Mouse (Mus musculus): Measurements from ENCODE around the gene Dnajb4.
"Not testable (repeated sequence)": the region's sequence is repeated elsewhere in the genome, so short reads cannot be mapped to it uniquely, and the experiment has no call there.

Gene Dnajb4

DNA sequence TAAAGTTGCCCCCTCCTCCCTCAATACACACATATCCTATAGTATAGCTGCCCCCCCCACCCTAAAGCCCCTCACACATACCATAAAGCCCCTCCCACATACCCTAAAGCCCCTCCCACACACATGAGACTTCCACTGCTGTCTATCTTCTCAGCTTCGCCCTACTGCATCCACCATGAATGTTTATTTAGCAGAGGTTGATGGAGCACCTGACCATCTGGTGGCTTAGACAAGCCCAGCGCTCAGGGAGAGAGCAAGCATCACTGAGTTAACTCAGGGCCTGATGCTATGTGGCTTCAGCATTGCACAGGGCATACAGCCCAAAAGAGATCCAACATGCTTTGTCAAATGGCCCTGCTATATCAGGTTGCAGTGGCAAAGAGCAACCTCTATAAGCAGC lies 57.0 kb downstream of the Dnajb4 start:
- in situ Hi-C loops (cut with MboI, MseI) = loop anchor here in 1 of 2 experiments (10.0 kb wide), 1 partner anchor 1592 kb away; no protein-coding TSS in a partner anchor

DNA sequence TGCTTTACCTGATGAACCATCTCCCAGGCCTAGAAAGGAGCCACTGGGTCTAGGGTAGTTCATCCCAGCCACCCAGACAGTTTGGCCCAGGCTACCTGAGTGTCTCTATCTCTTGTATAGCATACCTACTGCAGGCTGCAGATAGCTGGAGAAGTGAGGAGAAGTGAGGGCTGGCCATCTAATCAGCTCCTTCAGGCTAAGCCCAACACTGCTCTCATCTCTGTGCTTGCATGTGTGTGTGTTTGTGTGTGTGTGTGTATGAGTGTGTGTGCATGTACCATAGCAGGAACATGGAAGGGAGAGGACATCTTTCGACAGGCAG lies 57.7 kb downstream of the Dnajb4 start:
- in situ Hi-C loops (cut with MboI, MseI) = loop anchor here in 1 of 2 experiments (10.0 kb wide), 1 partner anchor 1592 kb away; no protein-coding TSS in a partner anchor

DNA sequence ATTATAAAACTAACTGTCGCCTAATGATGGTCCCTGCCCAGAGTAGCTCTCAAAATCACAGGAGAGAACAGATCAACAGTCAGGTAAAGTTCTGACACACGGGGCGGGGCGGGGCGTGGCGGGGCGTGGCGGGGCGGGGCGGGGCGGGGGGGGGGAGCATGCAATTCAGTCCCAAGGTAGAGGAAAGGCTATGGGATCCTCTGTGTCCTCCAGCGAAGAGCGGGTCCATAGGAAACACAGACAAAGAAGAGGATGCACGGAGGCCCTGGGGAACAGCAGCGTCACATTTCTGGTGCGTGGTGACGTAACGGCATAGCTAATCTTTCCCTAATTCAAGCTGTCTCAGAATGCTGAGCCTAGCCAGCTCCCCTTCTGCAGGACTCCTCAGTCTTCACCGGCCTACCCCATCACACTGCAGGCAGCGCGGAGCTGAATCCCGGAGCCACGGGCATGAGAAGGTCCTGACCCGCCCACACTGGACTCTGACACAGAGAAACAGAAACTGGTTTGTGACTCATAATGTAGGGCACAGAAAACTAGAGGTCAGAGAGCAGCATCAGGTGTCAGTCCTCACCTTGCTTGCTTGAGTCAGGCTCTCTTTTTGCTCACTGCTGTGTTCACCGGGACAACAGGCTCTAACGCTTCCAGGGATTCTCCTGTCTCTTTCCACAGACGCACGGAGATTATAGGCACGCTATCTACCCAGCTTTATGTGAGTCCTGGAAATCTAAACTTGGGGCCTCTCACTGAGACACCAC lies 58.2 kb downstream of the Dnajb4 start:
- in situ Hi-C loops (cut with MboI, MseI) = loop anchor here in 1 of 2 experiments (10.0 kb wide), 1 partner anchor 1593 kb away; no protein-coding TSS in a partner anchor

DNA sequence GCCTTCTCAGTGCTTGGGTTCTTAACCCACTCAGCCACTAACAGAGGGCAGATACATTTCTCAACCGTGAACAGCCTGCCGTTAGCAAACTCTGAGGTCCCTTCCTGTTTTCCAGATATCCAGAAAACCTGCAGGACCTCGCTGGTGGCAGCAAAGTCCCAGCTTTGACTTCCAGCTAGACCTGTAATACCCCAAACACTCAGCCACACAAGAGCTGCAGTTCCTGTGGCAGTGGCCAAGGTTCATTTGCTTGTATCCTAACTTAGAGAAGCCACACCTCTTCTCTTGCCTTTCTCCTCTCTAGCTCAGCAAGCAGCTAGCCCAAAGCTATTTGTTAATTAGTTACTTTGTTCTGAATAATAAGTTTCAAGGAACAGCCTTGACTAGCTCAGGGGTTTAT lies 60.2 kb downstream of the Dnajb4 start:
- in situ Hi-C loops (cut with MboI, MseI) = loop anchor here in 1 of 2 experiments (10.0 kb wide), 1 partner anchor 1595 kb away; no protein-coding TSS in a partner anchor

DNA sequence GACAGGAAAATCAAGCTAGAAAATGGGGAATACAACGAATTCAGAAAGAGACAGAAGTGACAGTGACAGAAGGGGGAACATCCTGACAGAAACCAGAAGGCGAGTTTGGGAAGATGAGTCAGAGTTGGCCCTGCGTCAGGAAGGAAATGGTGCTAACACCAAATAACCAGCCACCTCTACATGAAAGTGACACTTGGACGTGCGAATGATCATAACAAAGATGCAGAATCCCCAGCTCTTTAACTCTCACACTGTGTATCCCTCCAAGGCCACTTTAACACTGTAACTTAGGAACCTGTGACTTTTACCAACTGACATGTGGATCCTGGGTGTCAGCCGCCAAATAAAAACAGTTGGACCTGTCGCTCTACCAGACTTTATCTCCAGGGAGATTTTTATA lies 60.7 kb downstream of the Dnajb4 start:
- in situ Hi-C loops (cut with MboI, MseI) = no loop called here

DNA sequence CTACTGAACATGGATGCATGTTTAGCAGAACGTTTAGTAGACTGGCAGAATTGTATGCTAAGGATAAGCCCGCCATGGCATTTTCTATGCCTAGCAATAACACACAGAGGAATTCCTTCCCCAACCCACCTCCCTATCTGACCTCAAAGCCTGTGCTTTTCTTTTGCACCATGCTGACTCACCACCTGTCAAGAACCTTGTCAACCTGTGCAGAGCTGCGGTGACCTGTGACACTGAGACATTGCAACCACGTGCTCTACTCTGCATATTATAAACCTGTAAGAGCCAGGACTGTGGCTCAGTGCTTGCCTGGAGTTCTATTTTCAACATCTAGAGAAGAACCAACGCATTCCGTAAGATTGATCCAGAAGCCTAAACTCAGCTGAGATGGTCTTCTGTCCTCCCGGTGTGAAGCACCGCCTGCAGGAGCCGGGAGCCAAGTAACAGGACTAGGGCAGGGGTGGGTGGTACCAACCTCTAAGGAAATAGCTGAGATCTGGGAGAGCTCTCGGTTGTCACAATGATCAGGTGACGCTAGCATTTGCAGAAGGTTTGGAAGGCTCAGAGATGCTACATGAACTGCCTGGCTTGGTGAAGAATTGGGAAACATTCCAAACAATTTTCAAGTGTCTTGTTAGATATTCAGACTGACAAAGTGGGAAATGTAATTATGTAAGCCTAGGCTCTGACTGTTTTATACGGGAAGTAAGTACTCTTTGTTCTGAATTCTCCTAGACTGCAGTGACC lies 62.8 kb downstream of the Dnajb4 start:
- in situ Hi-C loops (cut with MboI, MseI) = no loop called here

DNA sequence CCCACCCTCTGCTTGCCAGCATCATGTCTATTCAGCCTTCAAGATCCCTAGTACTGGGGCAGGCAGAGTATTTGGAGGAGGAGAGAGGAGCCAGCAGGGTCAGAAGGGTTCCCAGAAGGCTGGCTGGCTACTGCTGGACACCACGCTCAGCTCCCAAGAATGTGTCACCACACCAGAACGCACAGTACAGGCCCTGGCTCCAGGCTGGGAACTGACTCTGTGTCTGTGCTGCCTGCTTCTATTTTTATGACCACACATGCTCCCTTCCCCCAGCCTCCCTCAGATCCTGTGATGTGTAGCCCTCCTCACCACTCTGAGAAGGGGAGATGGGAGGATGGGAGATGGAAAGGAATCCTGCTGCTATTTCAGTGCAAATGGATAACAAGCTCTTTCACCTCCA lies 64.9 kb downstream of the Dnajb4 start:
- in situ Hi-C loops (cut with MboI, MseI) = no loop called here

DNA sequence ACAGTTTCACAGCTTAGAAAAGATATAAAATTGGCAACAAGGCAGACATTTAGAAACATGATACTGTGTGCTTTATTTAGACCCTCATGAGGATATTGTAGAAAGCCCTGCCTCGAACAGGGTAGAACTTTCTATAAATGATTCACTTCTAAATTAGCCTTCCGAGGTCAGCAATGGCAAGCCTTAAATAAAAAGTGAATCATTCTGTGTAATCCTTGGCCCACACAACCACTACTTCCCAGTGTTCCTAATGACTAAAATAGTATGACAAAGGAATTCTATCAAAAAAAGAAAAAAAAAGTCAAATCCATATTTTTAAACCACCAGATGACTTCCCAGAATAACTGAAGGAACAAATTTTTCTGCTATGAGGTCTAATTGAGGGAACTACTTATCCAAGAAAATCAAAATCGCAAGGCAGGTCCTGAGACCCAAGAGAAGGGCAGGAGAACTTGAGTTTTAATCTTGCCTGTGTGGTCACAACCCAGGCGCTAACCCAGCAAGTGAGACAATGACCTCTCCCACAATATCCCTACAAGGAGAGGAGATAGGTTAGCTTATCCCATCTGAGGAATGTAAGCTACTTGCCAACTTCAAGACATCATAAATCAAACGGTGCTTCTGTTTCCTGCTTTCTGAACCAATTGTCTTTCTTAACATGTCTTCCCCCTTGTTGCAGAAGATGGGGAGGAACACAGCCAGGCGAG lies 67.0 kb downstream of the Dnajb4 start:
- in situ Hi-C loops (cut with MboI, MseI) = no loop called here

DNA sequence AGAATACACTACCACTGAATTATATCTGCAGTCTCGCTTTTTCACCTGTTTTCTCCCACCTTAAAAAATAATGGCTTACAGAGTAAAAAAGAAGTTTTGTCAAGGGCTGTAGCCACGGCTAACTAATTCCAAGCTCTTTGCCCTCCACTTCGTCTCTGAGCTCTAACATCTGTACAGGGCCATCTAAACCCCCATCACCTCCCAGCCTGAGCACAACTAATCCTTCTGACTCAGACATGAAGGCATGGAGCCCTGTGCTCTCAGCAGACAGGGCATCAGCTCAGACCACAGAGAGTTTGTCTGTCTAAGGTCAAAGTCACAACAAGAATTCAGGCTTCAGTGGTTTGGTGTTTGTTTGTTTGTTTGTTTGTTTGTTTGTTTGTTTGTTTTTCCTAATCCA lies 68.0 kb downstream of the Dnajb4 start:
- in situ Hi-C loops (cut with MboI, MseI) = no loop called here

DNA sequence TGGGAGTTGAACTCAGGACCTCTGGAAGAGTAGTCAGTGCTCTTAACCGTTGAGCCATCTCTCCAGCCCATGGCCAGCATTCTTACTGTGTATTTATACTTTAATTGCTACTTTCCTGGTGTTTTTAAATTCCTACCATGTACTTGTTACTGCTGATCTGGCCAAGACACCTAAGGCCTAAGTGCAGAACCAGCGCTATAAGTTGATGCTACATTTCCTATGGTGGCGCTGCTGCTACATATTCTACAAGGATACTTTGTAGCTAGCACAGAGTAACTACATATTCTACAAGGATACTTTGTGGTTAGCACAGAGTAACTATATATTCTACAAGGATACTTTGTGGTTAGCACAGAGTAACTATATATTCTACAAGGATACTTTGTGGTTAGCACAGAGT lies 70.8 kb downstream of the Dnajb4 start:
- in situ Hi-C loops (cut with MboI, MseI) = not testable (repeated sequence)

DNA sequence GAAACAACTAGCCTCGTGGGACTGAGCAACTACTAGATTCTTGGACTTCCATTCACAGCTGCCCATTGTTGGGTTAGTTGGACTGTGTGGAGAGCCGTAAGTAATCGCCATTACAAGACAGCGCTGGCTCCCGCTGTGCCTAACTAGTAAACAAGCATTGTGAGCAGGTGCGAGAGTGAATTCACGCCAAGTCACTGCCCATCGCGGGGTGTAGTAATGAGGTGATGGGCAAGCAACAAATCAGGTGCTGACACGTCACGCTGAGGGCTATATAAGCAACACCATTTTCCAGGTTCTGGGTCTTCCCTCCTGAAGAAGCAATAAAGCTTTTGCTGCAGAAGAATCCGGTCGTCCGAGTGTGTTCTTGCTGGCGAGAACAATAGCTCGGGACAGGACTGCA lies 74.0 kb downstream of the Dnajb4 start:
- in situ Hi-C loops (cut with MboI, MseI) = not testable (repeated sequence)

DNA sequence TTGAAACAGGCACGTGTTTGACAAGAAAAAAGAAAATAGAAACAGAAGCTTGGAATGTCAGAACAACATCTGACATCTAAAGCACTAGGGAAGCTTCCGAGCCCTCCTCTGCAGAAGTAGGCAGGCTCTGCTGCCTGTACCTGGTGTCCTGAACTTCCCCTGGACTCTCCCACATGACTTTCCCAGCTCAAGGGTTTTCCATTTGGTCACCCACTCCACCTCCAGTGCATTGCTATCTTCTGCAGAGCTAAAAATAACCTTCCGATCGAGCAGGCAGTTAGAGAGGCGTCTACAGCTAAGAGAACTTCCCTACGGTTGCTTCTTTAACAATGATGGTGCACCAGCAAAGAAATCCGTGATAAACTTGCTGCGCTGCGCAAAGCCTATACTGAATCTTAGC lies 76.5 kb downstream of the Dnajb4 start:
- in situ Hi-C loops (cut with MboI, MseI) = no loop called here

DNA sequence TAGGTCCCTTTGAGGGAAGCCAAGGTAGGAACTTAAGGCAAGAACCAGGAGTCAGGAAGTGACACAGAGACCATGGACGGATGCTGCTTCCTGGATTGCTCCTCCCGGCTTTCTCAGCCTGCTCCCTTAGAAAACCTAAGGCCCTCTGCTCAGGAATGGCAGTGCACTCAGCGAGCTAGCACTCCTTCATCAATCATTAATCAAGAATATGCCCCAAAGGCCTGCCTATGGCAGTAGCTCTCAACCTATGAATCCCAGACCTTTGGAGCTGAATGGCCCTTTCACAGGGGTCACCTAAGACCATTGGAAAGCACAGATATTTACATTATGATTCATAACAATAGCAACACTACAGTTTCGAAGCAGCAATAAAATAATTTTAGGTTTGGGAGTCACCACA lies 79.1 kb downstream of the Dnajb4 start:
- in situ Hi-C loops (cut with MboI, MseI) = no loop called here

DNA sequence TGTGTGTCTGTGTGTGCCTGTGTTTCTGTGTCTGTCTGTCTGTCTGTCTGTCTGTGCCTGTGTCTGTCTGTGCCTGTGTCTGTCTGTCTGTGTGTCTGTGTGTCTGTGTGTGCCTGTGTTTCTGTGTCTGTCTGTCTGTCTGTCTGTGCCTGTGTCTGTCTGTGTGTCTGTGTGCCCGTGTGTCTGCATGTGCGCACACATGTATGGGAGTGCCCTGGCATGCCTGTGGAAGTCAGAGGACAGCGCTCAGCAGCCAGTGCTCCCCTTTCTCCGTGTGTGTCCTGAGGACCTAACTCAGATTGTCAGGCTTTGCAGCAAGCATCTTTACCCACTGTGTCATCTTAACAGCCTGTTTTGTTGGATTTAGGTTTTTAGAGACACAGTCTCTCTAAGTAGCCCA lies 80.7 kb downstream of the Dnajb4 start:
- in situ Hi-C loops (cut with MboI, MseI) = not testable (repeated sequence)

DNA sequence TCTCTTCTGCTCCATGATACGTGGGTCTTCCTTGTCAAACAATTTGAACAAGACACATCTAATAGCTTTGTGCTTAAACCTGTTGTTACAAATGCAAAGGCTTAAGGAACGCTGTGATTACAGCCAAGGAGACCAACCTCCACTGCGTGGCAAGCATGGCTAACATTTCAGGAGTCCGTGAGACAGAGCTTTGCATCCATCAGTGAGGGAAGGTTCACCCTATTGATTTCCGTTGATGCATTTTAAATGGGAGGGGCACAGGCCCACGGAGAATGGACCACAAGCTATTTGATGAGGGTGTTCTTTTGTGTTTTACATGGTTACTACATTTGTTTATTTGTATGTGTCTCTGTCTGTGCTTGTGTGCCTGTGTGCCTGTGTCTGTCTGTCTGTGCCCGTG lies 81.5 kb downstream of the Dnajb4 start:
- in situ Hi-C loops (cut with MboI, MseI) = no loop called here
